Mouse (Mus musculus) urinary bladder, postnatal 4 days (tissue): Measurements from ENCODE around the gene Apon.
A peak's percentile ranks its signal among the peaks of the same experiment; 100 is the strongest.
"Not testable (repeated sequence)": the region's sequence is repeated elsewhere in the genome, so short reads cannot be mapped to it uniquely, and the experiment has no call there.

Source experiments
- DNase-seq, 2 experiments: peaks; one replicate each; pipeline ENCODE4 v3.0.0; 2021 to 2022; ENCODE audit warnings: low spot score in 2 of 2

Gene Apon

DNA sequence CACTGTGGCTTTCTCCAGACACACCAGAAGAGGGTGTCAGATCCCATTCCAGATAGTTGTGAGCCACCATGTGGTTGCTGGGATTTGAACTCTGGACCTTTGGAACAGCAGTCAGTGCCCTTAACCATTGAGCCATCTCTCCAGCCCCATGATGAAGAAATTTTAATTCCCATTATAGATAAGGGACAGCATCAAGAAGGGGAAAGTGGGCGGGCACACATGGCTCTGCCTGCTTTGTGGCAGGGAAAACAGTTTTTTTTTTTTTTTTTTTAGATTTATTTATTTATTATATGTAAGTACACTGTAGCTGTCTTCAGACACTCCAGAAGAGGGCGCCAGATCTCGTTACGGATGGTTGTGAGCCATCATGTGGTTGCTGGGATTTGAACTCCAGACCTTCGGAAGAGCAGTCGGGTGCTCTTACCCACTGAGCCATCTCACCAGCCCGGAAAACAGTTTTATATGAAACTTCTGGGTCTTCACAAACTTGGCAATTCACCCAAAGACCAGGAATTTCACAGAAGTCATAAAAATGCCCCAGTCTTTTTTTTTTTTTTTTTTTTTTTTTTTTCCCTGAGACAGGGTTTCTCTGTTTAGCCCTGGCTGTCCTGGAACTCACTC, 19.0 kb downstream of the Apon start:
- not testable (repeated sequence) for DNase-seq

DNA sequence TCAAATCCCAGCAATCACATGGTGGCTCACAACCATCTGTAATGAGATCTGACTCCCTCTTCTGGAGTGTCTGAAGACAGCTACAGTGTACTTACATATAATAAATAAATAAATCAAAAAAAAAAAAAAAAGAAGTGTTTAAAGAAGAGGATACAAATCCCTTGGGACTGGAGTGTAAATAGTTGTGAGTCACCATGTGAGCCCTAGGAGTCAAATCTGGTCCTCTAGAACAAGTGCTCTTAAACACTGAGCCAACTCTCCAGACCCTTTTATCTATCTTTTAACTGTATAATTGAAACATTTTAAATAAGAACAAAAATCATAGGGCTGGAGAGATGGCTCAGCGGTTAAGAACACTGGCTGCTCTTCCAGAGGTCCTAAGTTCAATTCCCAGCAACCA, 21.5 kb downstream of the Apon start:
- DNase-seq: not testable (repeated sequence)

DNA sequence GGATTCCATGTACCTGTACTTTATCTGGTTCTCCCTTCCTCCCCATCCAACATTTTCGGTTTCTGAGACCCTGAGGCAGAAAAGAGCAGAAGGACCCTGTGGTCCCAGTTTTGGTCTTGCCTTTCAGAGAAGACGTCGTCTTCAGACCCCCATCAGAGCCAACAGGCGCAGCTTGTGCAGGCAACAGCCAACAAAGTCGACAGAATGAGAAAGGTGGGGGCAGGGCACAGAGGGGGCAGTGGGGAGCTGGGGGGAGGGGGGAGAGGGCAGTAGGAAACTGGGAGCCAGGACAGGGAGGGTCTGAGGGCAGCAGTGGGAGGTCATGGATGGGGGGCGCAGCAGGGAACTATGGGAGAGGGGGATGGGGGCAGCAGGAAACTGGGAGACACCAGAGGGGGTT, 24.3 kb downstream of the Apon start:
- DNase-seq: no peak

DNA sequence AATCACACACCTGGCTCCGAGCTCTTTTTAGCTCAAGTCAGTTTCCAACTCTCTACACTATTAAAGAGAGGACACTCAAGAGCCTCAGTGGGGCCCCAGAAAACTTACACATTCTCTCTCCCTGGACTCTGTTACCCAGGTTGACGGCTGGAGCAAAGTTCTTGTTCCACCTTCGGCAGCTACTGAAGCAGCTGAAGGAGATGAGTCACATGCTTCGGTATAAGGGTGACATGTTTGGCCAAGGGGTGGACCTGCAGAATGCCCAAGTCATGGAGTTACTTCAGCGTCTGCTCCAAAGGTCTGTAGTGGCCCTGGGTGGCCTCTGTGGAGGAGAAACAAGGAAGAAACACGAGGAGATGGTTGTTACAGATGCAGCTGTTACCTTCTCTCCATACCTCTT, 27.0 kb downstream of the Apon start:
- no peak for DNase-seq

DNA sequence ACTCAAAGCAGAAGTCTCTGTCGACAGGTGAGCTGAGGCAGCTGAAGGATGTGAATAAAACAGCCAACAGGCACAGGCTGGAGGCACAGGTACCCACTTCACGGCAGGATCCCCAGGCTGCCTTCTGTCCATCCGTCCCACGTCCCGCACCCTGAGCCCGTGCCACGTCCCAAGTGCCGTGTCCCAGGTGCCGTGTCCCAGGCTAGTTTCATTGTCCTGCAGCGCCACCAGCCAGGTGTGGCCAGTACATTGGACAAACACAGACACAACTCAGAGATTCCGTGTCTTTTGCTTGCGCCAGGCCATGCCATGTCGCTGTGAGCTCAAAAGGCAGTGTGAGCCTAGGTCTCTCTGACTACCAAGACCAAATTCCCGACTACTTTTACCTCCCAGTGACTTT, 27.8 kb downstream of the Apon start:
- no peak for DNase-seq

DNA sequence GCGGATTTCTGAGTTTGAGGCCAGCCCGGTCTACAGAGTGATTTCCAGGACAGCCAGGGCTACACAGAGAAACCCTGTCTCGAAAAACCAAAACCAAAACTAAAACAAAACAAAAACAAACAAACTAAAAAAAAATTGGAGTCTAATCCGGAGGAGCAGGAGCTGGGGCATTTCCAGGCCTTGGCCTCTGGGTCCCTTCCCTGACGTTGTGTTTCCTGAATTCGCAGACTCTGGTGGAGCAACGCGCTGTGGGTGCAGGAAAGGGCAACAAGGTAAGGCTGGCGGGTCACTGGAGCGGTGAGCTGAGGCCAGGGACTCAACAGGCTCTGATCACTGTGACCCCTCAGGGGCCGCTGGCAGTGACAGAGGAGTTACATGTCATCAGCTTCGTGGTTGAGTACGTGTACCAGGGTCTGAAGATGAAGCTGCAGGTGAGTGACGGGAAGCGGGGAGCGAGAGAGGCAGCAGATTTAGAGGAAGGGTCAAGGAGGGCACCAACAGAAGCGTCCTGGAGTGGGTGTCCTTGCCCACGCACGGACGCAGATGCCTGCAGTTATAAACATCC, 29.1 kb downstream of the Apon start:
- no peak for DNase-seq

GRCm38 (mm10) chr10:128283604-128284579, 30.0 kb downstream of the Apon start:
- DNase-seq: peak; percentile 42 to 71

DNA sequence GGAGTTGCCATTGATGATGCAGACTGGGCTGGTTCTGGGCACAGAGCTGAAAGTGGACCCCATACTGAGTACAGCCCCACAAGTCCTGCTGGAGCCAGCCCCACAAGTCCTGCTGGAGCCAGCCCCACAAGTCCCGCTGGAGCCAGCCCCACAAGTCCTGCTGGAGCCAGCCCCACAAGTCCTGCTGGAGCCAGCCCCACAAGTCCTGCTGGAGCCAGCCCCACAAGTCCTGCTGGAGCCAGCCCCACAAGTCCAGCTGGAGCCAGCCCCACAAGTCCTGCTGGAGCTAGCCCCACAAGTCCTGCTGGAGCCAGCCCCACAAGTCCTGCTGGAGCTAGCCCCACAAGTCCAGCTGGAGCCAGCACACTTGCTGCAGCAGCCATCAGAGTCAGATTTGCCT, 36.7 kb downstream of the Apon start:
- not testable (repeated sequence) for DNase-seq

DNA sequence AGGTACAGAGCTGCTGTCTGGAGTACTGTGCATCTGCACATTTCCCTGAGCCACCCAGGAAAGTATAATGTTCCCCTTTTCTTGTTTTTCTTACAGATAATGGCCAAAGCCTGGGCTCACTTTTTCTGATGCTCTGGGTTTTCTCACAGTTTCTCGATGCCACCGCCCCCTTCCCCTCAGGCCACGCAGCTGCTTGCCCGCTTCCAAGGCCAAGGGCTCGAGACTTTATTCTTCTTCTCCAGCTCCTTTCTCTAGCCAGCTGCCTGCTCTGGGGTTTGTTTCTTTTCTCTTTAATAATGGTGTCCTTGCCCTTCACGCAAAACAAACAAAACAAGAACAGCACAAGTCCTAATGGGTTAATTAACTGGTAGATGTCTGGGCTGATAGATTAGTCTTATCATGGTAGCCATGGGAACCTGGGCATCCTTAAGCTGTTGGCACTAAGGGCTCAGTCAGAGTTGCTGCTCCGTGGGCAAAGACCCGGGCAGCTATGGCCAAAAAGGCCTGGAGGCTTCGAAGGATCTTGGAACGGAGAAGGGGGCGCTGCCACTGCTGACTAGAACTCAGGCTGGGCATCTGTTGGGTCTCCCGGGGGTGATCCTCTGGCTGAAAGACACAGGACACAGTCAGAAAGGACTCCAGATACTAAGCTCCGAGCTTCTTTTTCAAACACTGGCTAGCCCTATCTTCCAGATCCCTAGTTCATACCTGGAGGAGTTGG, 42.6 kb downstream of the Apon start:
- DNase-seq: no peak

GRCm38 (mm10) chr10:128297221-128297620, 43.3 kb downstream of the Apon start:
- DNase-seq: no peak

GRCm38 (mm10) chr10:128297622-128298021, 43.7 kb downstream of the Apon start:
- DNase-seq: peak in 1 of 2 experiments; percentile 70

DNA sequence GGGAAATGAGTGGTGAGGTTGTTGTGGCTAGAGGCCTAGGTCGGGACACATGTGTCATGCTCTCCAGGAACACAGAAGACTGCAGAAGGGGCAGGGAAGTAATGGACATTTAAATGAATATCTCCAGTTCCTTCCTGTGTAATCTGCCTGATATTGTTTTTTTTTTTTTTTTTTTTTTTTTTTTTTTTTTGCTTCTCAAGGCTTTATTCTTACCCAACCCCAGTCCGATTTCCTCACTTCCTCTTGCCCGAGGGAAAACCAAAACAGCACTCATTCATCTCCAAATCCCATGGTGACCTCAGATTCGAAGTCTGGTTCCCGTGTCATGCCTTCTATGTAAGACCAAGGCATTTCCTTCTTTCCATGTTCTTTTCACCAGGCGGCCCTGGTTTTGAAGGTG, 44.3 kb downstream of the Apon start:
- DNase-seq: no peak

GRCm38 (mm10) chr10:128298702-128299171, 44.8 kb downstream of the Apon start, which contains the start of gene Il23a:
Gene Il23a, minus strand, starts transcription at chr10:128298752.
- no peak for DNase-seq

DNA sequence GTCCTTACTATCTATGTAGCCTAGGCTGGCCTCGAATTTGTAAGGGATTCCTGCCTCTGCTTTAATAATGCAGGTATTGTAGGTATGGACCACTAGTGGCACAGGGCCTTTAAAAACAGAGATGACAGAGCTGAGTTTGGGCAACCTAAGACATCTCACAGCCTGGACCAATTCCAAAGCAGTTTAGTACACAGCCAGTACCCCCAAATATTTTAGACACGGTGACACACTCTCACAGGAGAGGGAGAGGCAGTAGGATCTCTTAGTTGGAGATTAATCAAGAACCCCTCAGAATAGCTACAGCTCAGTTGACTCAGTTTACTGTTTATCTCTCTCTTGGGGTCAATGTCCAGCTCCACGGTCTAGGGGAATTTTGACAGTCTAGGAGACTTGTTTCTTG, 48.5 kb downstream of the Apon start:
- DNase-seq: no peak

DNA sequence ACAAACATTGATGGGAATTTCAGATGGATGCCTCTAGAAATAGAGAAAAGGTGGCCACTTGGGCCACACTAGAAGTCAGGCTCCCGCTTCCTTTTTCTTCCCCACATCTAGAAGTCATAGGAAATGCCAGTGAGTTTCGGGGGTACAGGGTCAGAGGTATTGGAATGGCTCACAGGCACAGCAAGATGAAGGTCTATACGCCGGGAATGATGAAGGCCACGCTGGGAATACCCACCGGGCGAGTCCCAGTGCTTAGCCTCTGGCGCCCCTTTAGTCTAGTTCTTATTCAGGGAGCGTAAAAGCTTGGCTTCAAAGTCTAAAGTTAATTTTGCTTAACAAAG, 48.9 kb downstream of the Apon start:
- no peak for DNase-seq

DNA sequence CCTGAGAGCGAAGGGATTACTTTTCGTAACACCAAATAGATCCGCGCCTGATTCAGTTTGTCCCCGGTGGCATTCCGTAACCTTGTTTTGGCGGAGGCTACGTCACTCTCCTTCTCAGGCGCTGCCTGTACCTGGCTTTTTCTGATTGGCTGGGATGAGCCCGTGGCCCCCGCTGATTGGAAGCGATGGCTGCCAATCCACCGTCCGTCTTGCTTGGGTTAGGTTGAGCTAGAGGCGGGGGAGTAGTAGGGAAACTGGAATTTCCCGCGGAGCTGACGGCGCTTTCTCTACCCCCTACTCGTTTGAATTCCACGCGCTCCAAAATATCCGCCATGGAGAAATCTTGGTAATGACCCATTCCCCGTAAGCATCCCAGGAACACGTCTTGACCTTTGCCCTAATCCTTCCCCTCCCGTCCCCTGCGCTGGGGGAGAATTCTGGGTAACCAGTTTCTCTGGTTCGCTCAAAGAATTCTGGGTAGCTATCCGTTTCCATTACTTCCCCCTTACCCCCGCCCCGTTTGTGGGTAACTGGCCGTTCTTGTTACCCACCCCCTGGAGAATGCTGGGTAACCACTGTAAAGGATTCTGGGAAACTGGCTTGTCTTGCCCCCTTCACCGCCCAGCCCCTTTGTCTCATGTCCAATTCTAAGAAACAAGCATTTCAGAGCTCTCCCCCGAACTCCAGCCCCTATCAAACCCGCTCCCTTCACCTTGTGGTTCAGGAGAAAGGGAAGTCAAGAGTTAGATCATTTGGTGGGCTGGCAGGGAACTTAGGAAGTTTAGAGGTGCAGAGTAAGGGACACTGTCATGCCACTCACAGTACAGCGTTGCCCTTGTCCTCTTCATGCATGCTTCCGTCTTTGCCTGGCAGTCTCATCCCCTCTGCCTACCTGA, 49.5 kb downstream of the Apon start, which contains the start of gene Pan2:
Gene Pan2, plus strand, starts transcription at position 210 of the 896 bp plus-strand sequence.
- DNase-seq: peak; percentile 100
